Mouse (Mus musculus) ES-E14 (cell line): Measurements from ENCODE around the gene Cd300lf.

Experiments used
- CHD2 ChIP-seq: IDR thresholded peaks from 2 replicates; pipeline ENCODE4 v1.6.1; 2014; ENCODE audit warnings: mild to moderate bottlenecking, low read depth, low read length, inconsistent platforms
- HCFC1 ChIP-seq: IDR thresholded peaks from 2 replicates; pipeline ENCODE4 v1.6.1; 2012; ENCODE audit warnings: low read length, inconsistent platforms, borderline replicate concordance; ENCODE audit not compliant: insufficient read depth
- ZC3H11A ChIP-seq: IDR thresholded peaks from 2 replicates; pipeline ENCODE4 v1.6.1; 2012; ENCODE audit warnings: low read depth, mild to moderate bottlenecking, inconsistent platforms, low read length, borderline replicate concordance
- ZNF384 ChIP-seq: IDR thresholded peaks from 2 replicates; pipeline ENCODE4 v1.6.1; 2012; ENCODE audit warnings: low read depth, low read length, inconsistent platforms

GRCm38 (mm10) chr11:115162832-115163480 is 29.2 kb upstream of the Cd300lf start, which contains the start of gene Slc9a3r1:
- TF ChIP-seq ZNF384 (no peak), ZC3H11A (no peak), CHD2 (no peak), HCFC1 (no peak)
